Mouse (Mus musculus) small intestine, adult 2 months (tissue): ENCODE results near the gene Ntrk3.

ENCODE experiments used
- CTCF ChIP-seq: fragments of 200-500 bp; IDR thresholded peaks from 2 replicates; pipeline ENCODE4 v1.5.1; 2012; ENCODE audit warnings: low read depth, mild to moderate bottlenecking, control low read depth, inconsistent platforms, low read length, moderate library complexity, mixed read lengths; ENCODE audit not compliant: insufficient replicate concordance, insufficient read length; ENCODE audit errors: extremely low read depth
- POLR2A ChIP-seq: fragments of 200-500 bp; IDR thresholded peaks from 2 replicates; pipeline ENCODE4 v1.6.1; 2012; ENCODE audit warnings: low read depth, mild to moderate bottlenecking, control low read depth, inconsistent platforms, low read length, moderate library complexity

GRCm38 (mm10) chr7:78498356-78498755 is 239.5 kb downstream of the Ntrk3 start:
- no peak for TF ChIP-seq CTCF
- TF ChIP-seq POLR2A = no peak
